Mouse (Mus musculus): Measurements from ENCODE around the gene Nr3c2. TPM values are rescaled to one million over a fixed set of nuclear protein-coding genes. Genes with fewer than 3 reads are reported as not detected.

The Nr3c2 gene
- total RNA-seq, 2 experiments from 2014 or later = 0.72 to 0.85 TPM

DNA sequence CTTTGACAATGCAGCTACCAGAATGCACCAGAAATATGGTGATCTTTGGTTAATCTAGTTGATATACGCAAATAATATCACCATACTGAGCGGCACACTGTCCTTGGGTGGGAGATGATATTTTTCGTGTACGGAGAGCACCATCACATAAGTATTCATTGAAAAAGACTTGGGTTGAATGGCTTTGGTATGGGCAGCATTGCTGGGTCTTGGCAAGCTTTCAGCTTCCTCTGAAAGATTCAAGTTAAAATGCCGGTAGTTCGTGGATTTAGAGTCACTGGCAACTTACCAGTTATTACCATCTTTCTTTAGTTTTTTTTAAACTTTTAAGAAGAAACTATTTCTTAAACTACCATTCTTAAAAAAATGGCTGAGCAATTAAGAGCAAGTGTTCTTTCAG is 315.9 kb downstream of the Nr3c2 start:
- no peak for ATAC-seq (replicated peaks; ENCODE audit: low FRiP score, low TSS enrichment, poor library complexity, severe bottlenecking)

DNA sequence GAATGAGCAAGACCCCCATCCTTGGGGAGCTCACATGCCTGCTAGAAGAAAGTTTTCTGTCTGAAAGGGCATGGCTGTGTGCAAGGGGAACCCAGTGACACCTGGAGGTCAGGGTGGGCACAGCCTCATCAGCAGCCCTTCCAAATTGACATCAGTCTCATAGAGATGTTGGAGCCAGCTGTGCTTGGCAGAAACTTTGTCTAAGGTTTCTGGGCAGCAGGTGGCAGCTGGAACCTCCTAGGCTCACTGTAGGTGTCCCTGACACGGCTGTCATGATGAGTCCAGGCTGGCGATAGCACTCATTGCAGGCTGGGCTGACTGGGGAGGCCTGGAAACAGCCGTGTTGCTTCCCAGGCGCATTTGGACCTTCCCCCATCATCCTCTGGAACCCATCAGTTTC is 323.9 kb downstream of the Nr3c2 start:
- no peak for ATAC-seq (replicated peaks; ENCODE audit: low FRiP score, low TSS enrichment, poor library complexity, severe bottlenecking)

DNA sequence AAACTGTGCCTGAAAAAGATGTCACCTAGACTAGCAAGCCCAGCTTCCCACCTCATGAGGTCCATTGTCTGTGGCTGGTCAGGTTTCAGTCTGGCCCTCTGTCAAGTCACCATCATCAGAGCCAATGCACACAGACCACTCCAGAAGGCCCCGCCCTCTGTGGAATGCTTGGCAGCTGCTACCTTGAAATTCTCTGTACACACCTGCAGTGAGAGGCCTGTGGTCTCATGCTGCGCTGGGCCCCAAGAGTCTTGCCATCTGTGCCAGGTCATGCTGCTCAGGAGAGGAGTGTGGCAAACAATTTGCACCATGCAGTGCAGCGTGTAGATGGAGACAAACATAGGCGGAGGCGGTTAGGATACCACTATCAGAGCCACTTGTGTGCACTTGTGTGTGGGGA is 328.5 kb downstream of the Nr3c2 start:
- no peak for ATAC-seq (replicated peaks; ENCODE audit: low FRiP score, low TSS enrichment, poor library complexity, severe bottlenecking)

DNA sequence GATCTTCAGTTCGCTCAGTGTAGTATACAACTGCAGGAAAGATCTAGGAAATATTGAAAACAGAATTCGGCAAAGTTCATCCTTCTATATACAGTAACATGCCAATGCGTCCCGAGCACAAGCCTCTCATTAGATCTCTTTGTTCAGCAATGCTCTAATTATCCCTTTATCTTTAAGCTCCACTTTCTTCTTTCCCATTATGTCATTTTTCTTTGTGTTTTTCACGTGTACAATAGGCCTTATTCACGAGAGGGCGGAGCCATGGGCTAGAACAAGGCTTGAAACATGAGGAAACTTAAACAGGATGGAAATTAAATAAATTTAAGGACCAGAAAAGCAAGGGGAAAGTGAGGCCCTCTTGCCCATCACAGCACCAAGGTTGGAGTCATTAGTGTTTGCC is 329.4 kb downstream of the Nr3c2 start:
- ATAC-seq (replicated peaks; ENCODE audit: low FRiP score, low TSS enrichment, poor library complexity, severe bottlenecking) = no peak

DNA sequence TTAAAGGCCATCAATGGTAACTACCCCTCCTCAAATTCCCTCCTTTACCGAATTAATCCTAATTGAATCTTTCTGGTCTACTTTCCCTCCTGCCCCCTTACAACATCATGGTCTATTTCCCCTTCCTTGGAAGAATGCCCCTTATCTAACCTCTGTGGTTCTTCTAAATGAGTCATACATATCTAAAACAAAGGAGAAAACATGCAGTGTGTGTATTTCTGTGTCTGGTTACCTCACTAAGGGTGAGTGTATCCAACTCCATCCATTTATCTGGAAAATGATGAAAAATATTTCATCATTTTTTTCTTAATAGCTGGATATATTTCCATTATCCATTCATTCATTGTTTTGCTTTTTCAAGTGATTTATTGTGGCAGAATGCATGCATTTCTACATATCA is 332.0 kb downstream of the Nr3c2 start:
- ATAC-seq (replicated peaks; ENCODE audit: low FRiP score, low TSS enrichment, poor library complexity, severe bottlenecking) = no peak

DNA sequence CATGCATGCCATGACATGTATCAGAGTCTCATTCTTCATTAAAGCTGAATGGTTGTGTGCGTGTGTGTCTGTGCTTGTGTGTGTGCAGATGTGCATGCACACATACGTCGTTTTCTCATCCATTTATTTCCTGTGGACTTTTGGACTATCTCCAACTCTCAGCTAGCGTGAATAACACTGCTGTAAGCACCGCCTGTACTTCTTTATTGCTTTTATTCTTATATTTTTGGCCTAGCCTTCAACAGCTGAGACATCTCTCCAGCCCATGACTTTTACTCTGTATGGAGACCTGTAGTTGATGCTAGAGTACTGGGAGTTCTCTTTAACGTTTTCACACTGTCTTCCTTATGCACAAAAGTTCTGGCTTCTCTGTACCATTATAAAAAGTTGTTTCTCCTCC is 332.6 kb downstream of the Nr3c2 start:
- ATAC-seq (replicated peaks; ENCODE audit: low FRiP score, low TSS enrichment, poor library complexity, severe bottlenecking) = no peak

DNA sequence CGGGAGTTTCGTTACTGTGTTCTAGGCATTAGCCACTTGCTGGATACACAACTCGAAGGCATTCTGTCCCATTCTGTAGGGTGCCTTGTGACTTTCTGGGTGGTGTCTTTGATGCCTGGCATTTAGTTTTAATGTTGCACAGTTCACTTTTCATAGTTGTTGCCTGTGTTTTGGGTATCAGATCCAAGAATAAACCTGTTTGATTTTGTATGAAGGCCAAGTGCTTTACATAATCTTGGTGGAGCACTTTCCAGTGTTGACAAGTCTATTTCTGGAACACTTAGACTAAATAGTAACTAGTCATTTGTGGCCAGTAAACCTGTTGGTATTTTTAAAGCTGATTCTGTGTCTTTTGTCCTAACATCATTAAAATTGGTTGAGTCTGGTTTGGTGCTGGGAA is 333.2 kb downstream of the Nr3c2 start:
- ATAC-seq (replicated peaks; ENCODE audit: low FRiP score, low TSS enrichment, poor library complexity, severe bottlenecking) = no peak

DNA sequence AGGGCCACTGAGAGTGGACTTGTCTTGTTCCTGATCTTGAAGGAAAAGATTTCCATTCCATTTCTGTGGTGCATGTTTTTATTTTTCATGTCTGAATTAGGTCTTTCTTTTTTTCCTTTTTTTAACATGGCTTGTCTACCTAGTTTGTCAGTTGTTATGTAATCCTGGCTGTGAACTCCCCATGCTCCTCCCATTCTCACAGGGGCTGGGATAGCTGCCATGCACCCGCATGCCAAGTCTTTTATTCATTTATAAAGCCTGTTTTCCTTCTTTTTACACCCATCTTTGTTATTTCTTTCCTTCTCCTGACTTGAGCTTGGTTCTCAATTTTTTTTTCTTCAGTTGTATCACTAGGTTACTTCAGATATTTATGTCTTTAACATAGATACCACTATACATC is 337.5 kb downstream of the Nr3c2 start:
- ATAC-seq (replicated peaks; ENCODE audit: low FRiP score, low TSS enrichment, poor library complexity, severe bottlenecking) = no peak

DNA sequence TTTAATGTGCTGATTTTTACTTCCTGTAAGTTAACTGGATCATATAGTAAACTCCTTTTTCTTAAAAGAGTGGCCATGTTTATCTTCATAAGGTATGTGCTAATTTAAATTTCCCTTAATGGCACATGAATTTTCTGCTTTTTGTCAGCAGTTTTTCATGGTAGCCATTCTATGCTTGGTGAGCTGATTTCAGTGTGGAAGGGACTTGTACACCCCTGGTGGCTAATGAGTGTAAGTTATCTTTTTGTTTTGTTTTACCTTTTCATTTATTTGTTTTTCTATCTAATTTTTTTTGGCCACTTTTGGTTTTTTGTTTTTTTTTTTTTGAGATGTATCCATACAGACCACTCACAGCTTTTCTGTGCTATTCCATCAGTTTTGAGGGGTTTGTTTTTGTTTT is 340.2 kb downstream of the Nr3c2 start:
- no peak for ATAC-seq (replicated peaks; ENCODE audit: low FRiP score, low TSS enrichment, poor library complexity, severe bottlenecking)

DNA sequence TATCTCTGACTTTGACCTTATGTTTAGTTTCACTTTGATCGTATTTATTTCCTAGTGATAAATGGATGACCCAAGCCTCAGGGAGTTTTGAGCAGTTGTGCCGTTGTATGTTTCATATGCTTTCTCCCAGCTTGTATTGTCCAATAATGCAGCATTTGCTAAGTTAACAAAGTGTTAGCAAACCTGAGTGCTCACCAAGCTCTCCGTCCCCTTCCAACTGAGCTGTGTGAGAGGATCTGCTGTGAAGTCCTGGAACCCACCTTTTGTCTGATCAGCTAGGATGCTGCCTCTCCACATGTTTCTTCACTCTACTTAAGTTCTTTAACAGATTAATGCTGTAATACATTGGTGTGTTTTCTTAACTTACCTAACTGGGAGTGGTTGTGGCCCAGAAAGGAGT is 342.1 kb downstream of the Nr3c2 start:
- ATAC-seq (replicated peaks; ENCODE audit: low FRiP score, low TSS enrichment, poor library complexity, severe bottlenecking) = no peak

DNA sequence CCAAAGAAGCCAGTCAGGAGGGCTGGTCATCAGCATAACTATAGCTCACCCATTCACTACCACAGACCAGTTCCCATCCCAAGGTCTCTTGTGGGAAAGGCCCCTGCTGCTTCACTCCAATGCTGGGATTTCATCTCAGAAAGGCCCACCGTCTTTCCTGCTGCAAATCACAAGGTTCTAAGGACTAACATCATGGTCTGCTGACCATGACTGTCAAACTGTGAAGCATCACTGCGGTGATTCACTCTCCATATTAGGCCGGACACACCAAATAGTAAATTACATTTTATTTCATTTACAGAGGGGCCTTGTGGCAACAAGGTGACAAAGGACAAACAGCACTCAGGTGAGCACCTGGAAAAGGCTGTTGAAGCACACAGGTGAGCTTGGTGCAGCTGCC is 350.9 kb downstream of the Nr3c2 start:
- ATAC-seq (replicated peaks; ENCODE audit: low FRiP score, low TSS enrichment, poor library complexity, severe bottlenecking) = no peak

DNA sequence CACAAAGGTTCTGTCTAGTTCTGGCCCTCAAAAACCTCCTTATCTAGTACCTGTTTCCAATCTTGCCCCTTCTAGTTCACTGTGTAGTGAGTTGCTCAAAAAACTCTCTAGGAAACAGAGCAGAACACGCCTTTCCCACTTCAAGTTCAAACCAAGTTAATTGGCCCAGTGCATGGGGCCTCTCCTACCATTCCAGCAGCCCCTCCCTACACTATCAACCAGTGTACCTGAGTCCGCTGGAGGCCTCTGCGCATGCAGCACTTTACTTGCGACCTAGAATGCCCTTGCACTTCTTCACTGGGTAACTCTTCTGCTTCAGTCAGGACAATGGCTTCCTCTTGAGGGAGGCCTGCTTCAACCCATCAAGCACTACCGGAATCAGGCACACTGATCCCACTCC is 351.9 kb downstream of the Nr3c2 start:
- no peak for ATAC-seq (replicated peaks; ENCODE audit: low FRiP score, low TSS enrichment, poor library complexity, severe bottlenecking)

DNA sequence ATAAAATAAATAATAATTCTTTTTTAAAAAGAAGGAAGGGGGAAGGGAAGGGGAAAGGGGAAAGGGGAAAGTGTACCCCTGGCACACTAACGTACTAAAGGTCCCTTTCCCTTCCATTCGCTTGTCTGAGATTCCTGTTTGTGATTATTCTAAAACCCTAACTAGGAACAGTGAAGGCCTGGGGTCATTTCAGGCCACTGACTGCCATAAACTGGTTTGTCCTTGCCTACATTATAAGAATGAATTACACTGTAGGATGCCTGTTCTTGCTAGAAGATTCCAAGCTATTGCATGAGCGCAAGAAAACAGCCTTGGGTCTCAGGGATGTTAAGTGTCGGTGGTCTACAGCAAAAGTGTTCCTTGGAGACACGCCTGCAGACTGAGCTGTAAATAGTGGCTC is 355.2 kb downstream of the Nr3c2 start:
- ATAC-seq (replicated peaks; ENCODE audit: low FRiP score, low TSS enrichment, poor library complexity, severe bottlenecking) = no peak

DNA sequence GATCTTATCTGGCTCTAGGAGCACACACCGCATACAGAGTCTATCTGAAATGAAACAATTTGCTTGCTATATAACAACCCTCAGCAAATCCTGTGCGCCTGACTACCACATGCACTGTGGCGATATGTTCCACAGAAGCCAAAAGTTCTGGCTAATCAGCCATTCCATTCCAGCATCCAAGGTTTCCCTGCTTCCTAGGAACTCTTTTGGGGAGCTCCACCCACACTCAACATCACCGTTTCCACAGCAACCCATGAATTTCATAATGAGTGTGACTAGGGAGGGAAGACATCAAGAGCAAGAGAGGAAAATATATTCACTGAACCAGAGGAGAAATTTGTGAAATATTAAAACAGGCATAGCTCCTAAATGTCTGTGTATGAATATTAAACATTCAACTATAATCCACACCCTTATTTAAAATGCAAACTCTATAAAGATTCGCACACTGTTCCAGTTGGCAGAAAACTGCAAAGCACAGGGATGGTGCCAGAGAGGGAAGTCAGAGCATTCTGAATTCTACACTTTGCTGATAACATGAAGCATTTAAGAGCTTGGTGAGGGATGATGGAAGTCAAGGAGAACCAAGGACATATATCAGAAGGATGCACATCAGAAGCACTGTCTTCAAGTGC is 357.3 kb downstream of the Nr3c2 start:
- no peak for ATAC-seq (replicated peaks; ENCODE audit: low FRiP score, low TSS enrichment, poor library complexity, severe bottlenecking)

DNA sequence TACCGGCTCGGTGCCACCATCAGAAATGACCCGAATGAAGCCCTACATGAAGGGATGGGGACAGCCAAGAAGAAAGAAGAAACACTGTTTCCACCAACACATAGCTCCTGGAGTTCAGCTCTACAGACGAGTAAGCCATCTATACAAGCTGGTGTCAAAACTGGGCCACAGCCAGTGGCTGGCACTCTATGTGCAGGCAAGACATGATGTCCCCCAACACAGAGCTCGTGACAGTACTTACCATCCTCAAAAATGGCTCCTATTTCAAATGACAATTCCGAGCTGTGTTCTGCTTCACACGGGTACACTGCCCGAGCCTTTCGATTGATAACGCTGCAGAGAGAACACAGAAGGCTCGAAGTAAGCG is 357.8 kb downstream of the Nr3c2 start:
- ATAC-seq (replicated peaks; ENCODE audit: low FRiP score, low TSS enrichment, poor library complexity, severe bottlenecking) = no peak

DNA sequence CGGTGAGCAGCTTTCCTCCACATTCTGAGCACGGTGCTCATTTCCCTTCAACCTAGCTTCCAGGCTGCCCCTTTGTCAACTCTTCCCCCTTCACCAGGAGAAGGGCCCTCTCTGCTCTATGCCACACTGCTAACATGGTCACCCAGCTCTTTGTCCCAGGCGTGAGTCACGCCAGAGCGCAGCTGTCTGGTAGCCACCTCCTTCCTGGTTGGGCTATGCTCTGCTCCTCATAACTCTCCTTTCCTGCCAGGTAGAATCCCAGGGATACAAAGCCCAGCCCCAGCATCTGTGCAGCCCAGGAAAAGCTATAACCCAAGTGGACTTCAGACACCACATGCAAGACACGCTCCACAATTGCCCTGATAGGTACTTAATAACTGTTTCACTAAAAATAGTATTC is 362.0 kb downstream of the Nr3c2 start:
- ATAC-seq (replicated peaks; ENCODE audit: low FRiP score, low TSS enrichment, poor library complexity, severe bottlenecking) = no peak

DNA sequence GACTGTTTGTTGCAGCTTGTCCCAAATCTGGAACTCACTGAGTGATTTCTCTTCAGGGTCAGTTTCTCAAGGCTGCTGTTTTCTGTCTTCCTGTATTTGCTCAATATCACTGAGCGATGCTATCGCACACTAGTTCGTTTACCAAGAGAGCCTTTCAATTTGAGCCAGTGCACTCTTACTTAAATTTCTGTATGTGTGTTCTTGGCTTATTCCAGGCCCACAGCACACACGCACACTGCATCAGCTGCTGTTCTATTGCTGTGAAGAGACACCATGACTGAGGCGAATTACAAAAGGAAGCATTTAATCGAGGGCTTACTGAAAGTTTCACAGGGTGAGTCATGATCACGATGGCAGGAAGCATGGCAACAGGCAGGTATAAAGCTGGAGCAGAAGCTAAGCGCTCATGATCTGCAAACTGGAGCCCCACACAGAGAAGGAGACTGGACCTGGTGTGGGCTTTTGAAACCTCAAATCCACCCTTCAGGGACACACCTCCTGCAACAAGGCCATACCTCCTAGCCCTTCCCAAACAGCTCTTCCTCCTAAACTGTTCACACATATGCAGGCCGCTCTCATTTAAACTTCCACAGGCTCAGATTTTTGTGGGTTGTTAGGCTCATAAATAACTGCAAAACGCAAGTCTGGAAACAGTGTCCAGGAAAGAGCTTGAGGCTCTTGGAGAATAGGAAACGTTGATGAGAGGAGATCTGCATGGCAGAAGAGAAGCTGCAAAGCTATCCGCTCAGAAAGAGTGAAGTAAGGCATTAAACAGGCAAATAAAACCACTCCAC is 363.2 kb downstream of the Nr3c2 start:
- ATAC-seq (replicated peaks; ENCODE audit: low FRiP score, low TSS enrichment, poor library complexity, severe bottlenecking) = no peak

DNA sequence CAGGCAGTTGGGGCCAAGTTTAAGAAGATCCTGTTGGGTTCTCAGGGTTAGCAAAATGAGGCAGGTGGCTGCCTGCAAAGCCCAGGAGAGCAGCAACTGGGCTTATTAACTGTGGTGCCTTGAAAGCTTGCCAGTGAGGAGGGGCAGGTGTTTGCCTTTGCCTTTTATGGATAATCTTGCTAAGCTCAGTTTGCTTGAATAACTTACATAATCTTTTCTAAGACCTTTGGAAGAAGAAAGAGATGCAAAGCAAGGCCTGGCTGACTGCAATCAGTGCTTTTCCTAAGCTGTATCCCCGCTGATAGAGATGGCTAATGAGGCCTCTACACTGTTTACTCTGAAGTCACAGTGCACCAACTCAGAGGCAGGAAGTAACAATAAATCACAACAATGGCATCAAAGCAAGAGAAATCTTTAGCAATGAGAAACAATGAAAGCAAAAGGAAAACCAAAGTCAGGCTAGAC is 368.7 kb downstream of the Nr3c2 start:
- no peak for ATAC-seq (replicated peaks; ENCODE audit: low FRiP score, low TSS enrichment, poor library complexity, severe bottlenecking)

DNA sequence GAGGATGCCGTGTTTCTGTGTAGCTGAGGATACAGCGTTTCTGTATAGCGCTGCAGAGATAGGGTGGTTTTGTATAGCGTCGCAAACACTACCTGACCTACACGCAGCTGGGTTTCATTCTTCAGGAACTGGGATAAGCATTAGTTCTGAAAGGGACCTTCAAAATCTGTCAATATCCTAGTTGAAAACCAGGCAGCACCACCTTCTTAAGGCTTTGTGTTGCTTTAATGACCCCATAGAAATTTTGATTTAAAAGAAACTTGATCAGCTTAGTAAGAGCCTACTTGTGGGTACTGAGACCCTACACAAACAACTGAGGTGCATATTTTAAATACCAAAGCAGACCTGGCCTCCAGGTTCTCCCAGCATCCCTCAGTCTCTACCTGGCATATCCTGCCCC is 372.9 kb downstream of the Nr3c2 start:
- no peak for ATAC-seq (replicated peaks; ENCODE audit: low FRiP score, low TSS enrichment, poor library complexity, severe bottlenecking)

DNA sequence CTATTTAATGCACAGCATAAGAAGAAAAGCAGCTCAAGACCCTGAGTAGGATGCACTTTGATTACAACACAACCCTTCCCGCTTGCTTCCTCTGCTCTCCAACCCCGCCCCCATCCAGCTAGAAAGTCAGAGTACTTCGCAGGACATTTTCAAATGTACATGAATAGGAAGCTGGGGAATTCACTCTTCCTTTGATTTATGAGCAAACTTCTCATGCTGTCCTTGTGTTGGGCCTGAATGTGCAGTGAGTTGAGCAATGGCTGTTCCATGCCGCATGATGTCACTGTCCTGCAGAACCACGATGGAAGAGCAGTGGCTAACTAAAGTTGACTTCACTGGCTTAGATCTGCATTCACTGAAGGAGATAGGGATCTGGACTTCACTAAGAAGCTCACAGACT is 376.3 kb downstream of the Nr3c2 start:
- ATAC-seq (replicated peaks; ENCODE audit: low FRiP score, low TSS enrichment, poor library complexity, severe bottlenecking) = no peak

DNA sequence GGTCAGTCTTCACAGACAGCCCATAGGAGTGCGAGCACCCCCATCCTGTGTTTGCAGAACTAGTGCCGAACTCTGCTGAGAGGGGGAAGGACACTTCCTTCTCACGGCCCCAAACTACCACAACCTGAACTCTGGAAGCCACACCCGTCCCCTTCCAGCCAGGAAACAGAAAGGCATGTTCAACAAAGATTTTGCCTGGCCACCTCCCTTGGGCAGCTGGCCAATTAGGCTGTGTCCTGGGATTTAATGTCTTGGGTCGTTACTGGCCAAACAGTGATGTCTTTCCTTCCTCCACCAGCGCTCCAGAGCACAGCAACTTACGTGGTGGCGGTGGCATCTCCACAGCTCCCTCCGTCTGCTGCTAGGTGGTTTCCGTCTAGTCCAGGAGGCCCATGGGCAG is 377.6 kb downstream of the Nr3c2 start:
- no peak for ATAC-seq (replicated peaks; ENCODE audit: low FRiP score, low TSS enrichment, poor library complexity, severe bottlenecking)
